Mouse (Mus musculus) kidney, adult 2 months (tissue): ENCODE results near the gene Stard8.

Experiments used
- CTCF ChIP-seq: fragments of 200-500 bp; conservative IDR thresholded peaks from 2 replicates; pipeline ENCODE4 v1.5.1; 2011; ENCODE audit warnings: low read depth, mild to moderate bottlenecking, control low read depth, low read length, moderate library complexity, mixed read lengths; ENCODE audit not compliant: insufficient read depth, insufficient read length
- POLR2A ChIP-seq: fragments of 200-500 bp; IDR thresholded peaks from one replicate; pipeline ENCODE4 v1.6.1; 2011; ENCODE audit warnings: low read depth, low read length, control low read depth

DNA sequence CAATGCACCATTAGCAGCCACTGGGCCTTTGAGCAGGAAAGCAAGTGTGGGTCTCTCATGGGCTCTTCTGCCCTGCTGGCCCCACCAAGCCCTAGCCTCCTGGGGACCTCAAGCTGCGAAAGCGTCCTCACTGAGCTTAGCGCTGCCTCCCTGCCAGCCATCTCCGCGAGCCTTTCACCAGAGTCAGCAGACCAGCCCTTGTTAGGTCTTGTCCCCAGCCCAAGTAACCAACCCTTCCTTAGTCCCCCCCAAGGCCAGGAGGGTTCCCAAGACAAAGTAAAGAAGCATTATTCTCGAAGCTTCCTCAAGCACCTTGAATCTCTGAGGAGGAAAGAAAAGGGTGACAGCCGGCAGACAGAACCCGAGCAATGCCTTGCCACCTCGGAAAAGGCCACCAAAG, 62.5 kb downstream of the Stard8 start:
- TF ChIP-seq CTCF (no peak), POLR2A (no peak)
